Mouse (Mus musculus) cerebral cortex, adult 2 months (tissue): ENCODE data around the gene Dnajc13.

Source experiments
- WGBS: fragments of 180-500 bp; shearing (Covaris S2); methylation state at CpG from one replicate; pipeline ENCODE4 v1.1.7; 2018; 5-methylcytosine and 5-hydroxymethylcytosine counted together

Dnajc13 gene

DNA sequence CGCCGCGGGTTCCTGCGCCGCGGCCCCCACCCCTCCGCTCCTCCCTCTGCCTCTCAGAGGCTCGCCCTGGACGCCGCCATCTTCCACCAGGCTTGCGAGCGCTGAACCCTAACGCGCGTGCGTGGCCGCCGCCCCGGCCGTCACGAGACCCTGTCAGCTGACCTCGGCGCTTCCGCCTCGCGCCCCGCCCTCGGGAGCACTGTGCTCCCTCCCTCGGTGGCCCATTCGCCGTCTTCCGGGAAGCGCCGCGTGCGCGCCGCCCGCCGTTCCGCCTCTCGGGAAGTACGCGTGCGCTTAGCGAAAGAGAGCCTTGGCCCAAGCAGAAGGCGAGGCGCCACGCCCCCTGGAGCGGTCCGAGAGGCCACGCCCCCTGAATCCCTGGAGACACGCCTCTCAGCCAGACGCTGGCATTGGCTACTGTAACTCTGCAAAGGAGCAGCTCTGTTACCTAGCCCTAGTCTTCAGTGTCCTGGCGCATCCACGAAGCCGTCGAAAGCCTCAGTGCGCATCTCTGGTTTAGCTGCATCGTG is at the start of gene Dnajc13:
TSS of gene Dnajc13 (minus strand) at position 108 of the 530 bp plus-strand sequence.
- under 1% methylated on average over 59 of the region's 60 CpGs for WGBS

DNA sequence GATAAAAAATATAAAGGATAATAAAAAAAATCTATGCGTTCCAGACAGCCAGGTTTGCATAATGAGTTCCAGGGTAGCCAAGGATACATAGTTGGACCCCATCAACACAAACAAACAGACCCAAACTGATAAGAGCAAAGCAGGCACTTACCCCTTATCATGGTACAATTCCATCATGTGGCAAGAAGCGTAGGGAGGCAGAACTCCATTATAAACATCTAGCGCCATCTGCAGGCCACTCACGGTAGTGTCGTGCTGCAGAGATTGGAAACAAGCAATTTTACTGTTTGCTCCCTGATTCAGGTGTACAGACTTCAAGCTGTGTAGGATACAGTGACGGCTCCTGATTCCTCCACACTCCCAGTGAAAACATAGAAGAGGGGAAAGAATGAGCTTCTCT is 44.0 kb upstream of the Dnajc13 start:
- 15% methylated on average over 6 of the region's 6 CpGs for WGBS

DNA sequence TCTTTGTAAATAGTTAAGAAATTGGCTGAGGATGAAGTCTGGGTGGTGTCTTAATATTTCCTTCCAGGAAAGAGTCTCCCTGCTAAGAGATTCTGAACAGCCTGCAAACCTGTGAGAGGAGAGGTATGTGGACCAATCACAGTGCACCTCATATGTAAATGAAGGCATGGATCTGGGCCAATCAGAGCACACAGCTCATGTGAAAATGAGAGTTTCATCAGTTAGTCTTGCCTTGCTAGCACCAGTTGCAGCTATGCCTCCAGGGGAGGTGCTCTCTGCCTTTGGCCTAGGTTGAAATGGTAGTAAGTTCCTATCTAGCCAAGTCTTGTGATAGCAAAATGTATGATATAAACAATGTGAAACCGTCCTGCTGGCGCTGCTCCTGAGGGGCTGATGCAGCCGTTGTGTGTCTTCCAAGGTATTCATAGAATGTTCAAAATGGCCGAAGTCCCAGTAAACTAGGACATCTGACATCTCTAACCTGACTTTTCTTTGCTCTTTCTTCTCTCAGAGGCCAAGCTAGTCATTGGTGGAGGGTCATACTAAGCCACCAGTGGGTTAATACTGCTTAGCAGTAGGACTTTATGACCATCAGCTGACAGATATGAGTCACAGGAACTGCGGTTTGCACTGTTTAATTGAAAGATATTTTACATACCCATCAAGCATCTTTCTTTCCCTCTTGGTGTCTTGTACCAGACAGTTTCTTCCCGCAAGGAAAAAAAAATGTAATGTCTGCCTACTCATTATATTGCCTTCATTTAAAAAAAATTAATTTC is 42.8 kb upstream of the Dnajc13 start:
- 85% methylated on average over 6 of the region's 6 CpGs for WGBS

DNA sequence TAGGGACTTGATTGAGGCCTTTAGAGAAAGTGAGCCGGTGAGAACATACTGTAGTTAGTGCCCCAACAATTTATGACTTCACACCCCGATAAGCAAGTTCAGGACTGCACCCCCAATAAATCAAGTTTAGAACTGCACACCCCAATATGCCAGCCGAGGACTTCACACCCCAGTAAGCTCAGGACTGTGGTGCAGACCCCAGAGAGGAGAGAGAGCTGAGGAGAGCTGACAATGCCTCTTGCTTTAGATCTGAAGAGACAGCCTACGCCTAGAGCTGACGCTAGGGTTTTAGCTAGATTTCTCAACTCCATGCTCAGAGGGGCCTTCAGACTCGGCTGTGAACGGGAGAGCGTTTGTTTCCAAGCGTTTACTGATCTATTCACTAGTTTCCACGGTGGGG is 42.1 kb upstream of the Dnajc13 start:
- 83% methylated on average over 10 of the region's 10 CpGs for WGBS

DNA sequence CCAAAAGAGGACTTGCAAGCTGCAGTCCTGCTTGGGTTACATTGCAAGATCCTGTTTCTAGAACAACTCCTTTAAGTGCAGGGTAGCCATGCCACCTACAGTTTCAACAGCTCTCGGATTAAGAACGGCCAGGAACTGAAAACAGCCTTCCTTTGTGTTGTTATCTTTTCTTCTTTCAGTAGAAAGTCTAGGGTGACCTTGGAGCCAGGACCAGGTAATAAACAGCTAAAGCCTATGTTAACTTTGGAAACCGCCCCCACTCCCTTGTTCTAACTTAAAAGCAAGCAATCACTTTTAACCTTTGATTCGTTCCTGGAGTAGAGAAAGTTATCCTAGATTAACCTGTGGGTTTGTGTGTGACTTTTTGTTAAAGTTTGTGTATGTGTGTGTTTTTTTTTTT is 41.6 kb upstream of the Dnajc13 start:
- 82% methylated on average over 4 of the region's 4 CpGs for WGBS

DNA sequence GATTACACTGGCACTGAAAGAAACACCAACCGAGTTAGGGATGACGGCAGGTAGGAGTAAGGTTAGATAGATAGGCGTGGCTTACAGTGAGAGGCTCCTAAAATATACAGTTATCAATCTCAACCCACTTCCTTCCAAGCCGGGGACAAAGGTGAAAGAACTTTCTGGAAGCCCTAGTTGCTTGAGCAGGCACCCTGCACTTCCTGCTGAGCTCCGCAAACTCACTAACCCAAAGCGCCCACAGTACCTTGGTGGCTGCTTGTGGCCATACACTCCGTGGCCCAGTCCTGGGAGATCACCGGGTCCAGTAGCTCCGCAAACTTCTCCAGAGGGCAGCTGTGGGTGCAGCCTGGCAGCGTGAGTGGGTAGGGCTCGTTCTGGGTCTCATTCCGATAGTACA is 37.8 kb upstream of the Dnajc13 start:
- WGBS: 80% methylated on average over 12 of the region's 12 CpGs

DNA sequence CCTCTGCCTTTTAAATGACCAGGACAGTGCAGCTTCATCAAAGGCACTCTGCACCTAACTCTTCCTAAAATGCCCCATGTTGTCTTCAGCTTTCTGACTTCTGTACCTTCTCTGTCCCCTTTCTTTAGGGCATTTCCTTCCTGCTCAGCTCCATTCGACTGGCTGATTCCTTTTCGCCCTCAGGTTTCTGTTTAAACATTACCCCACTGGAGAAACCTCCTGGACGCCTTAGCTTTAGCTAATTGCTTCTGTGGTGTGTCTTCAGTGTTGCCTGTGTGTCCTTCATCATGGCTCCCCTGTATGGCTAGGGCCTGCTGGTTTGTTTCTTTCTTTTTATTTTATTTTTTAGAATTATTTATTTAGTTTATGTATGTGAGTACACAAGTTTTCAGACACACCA is 34.3 kb upstream of the Dnajc13 start:
- WGBS: 85% methylated on average over 3 of the region's 3 CpGs

DNA sequence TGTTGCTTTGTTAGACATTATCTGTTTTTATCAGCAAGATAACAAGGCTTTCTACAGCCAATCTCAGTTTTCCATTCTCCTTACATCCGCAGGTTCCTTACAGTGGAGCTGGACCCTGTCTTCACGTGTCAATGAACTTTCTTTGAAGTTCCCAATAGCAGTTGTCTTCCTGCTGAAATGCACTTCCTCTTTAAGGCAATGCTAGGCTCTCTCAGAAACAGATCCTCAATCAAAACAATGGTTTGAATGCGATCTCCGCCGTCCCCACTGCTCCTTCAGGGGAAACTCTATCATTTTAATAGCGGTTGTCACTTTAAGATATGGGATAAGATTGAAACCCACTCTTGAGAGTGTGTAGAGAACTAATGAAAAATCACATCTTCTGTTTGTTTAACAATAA is 22.2 kb upstream of the Dnajc13 start:
- WGBS: 74% methylated on average over 6 of the region's 6 CpGs

DNA sequence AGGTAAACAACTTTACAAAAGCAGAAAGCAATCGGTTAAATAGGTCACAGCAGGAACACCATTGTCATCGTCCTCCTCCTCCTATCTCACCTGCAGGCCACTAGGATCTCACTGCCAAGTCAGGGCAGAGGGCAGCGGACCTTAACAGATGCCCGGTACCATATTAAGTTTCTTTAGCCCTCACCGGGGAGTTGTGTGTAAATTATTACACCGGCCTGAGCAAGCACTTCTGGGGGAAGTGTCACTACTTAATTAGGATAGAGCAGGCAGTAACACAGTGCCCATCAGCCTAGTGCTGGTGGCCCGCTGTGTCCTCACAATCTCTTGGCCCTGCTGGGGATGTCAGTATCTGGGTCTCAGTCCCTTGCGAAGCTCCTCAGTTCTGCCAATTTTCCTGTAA is 19.8 kb upstream of the Dnajc13 start:
- 62% methylated on average over 8 of the region's 8 CpGs for WGBS

DNA sequence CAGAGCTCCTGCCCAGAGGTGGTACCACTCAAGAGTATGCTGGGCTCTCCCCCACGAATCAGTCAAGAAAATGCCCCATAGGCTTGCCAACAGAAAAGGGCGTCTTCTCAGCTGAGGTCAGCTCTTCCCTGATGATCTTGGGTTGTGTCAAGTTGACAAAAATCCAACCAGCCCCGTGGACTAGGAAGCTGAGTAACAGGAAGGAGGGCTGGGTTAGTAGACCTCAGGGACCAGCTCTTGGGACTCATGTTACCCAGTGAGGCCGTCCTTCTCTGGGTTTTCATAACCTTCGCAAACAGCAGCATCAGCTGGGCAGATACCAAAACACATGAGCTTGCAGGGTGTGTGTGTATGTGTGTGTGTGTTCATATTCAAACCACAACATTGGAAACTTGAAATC is 19.0 kb upstream of the Dnajc13 start:
- 84% methylated on average over 5 of the region's 5 CpGs for WGBS

DNA sequence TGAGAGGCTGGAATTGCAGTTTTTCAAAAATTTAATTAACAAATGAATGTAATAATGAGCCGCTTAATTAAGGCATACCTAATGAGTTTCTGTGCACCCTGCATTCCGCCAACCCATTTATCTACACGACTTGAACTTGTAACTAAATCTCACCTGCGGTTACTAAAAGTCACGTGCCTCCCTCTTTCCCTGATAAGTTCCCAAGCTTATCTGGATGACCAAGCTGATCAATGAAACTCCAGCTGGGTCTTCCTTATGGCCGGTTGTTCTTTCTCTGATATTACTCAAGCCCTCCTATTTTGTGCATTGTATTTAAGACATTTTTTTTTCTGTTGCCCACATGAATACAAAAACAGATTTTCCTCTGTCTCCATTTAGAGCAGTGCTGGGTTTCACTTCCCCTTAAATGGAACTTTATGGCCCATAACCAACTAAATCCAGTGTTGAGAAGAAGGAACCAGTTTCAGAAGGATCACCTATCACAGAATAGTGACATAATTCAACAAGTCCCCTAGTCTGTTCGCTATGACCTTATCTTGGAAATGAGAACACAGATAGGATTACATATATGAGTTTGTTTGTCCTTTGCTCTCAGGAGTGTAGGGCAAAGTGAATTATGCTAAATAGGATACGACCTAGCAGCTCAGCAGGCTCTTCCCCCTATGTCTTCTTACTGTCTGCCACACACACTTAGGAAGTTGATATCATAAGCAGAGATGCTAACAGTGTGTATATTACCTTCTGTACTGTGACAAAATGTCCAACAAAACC is 18.2 kb upstream of the Dnajc13 start:
- WGBS: 78% methylated on average over 8 of the region's 8 CpGs

DNA sequence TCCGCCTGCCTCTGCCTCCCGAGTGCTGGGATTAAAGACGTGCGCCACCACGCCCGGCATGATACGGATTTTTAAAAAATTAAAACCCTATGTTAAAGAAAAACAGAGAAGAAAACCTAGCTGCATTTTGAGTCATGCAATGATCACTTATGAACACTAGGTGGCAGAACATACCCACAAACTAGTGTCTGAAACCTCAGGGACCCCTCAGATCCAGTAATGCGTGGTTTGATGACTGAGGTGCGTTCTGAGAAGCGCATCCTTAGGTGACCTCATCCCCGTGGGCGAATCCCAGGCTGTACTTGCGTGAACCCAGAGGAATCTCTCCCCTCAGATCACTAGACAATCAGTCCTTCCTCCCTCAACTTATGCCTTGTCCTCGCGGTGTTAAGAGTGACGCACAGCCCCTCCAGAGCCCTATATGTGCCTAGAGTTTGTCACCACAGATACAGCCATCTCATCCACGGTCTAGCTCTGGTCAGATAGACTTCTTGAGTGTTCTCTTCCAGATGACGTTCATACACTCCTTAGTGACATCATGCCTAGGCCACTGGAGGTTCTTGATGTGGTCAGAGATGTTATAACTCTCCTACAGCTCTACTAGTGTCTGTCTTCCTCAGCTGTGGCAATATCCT is 14.9 kb upstream of the Dnajc13 start:
- WGBS: 17% methylated on average over 18 of the region's 18 CpGs

DNA sequence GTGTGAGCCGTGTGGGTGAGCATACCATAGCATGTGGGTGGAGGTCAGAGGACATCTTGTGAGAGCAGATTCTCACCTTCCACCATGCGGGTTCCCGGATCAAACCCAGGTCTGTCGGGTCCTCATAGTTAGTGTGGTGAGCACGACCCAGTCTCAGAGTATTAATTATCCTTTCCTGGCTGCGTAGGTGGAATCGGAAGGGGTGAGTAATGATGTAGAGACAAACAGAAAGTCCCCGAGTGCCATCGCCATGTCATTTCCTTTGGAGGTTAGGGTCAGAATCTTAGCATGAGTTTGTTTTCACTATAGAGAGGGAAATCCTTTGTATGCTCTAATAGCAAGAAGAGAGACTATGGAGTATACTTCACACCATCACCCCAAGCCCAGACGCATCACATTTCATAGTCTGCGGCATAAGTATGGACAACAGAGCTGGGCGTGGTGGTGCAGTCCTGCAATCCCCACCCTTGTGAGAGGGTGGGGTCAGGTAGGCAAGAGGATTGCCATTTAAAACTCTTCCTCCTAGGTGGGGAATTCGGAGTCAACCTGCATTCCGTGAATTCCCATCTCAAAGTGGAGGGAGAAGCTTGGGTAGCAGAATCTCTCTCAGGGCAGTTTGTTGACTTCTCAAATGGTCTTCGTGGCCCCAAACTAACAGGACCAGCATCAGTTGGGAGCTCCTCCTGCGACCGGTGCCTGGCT is 12.5 kb upstream of the Dnajc13 start:
- WGBS: 89% methylated on average over 17 of the region's 17 CpGs

DNA sequence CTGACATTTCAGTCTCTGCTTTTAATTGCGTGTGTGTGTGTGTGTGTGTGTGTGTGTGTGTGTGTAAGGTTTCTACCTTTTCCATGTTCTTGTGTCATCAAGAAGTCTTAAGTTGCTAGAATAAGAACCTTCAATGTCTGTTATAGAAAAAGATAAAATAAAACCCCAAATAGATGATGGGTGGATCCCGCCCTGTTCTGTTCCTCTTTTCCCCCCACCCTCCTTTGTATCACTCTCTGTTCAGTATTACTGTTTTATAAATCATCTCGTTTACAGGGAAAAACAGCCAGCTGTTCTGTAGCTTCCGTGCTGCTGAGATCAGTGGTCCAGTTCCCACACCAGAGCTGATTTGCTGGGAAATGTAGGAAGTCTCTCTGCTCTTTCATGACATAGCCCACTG is 9.3 kb upstream of the Dnajc13 start:
- WGBS: 73% methylated on average over 4 of the region's 4 CpGs

DNA sequence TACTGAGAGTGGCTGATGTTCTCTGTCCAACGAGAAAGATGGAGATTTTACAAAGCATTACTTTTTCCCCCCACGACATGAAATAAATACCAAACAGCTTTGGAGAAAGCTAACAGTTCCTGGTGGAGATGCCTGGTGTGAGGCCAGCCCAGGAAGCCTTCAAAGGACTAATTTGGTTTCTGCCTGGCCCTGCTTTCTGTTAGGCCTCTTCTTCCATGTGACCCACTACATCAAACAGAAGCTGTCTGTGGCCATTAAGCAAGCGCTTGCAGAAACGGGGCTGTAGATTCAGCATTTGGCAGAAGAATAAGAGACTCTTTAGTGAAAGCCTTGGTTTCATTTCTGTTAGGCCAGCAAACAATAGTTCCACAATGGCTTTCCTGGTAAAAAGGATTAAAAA is 8.9 kb upstream of the Dnajc13 start:
- WGBS: 55% methylated on average over 4 of the region's 4 CpGs

DNA sequence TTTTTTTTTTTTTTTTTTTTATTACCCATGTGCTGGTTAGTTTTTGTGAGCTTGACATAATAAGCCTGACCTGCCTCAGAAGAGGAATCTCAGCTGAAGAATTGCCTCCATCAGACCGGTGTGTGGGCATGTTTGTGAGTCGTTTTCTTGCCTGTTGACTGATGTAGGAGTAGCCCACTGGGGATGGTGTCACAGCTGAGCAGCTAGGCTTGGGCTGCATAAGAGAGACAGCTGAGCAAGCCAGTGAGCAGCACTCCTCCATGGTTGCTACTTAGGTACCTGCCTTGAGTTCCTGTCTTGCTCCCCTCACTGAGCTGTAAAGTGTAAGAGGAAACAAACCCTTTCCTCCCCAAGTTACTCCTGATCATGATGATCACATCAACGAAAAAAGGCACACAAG is 7.2 kb upstream of the Dnajc13 start:
- 55% methylated on average over 3 of the region's 3 CpGs for WGBS

DNA sequence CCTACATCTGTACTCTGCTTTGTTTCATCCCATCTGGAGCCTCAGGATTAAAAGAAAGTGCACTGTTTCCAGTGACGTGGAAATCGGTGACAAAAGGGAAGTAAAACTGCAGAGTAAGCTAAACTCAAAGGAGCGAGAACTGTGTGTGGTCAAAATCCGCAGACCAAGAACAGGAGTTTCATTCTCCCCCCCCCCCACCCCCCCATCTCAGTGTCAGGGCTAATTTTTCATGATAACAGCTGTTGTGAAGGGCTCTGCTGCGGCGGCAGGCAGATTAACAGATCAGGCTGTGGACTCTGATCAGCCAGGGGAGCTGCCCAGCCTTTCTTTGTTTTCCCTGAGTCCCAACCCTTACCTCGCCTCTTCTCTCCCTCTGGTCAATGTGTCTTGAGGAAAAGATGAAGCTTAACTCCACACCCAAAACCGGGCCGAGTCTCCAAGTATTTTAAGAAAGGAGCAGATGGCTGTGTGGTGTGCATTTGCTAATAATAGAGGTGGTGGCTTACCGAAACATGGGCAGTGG is 6.7 kb upstream of the Dnajc13 start:
- 28% methylated on average over 10 of the region's 10 CpGs for WGBS

DNA sequence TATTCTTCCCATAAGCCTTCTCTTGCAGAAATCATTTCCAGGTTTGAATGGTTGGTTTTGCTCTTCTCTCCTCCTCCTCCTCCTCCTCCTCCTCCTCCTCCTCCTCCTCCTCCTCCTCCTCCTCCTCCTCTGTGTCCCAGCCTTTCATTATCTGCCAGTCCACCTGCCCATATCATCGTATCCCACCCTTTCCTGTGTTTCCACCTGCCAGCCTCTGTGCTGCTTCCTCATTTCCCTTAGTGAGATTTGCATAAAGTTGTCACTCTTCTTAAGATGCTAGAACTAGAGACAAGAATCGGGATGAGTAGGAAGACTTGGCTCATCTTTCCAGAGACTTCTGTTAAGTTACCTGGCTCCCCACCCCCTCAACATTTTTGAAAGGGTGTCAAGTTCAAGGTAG is 1.8 kb upstream of the Dnajc13 start:
- 62% methylated on average over 1 of the region's 2 CpGs for WGBS

DNA sequence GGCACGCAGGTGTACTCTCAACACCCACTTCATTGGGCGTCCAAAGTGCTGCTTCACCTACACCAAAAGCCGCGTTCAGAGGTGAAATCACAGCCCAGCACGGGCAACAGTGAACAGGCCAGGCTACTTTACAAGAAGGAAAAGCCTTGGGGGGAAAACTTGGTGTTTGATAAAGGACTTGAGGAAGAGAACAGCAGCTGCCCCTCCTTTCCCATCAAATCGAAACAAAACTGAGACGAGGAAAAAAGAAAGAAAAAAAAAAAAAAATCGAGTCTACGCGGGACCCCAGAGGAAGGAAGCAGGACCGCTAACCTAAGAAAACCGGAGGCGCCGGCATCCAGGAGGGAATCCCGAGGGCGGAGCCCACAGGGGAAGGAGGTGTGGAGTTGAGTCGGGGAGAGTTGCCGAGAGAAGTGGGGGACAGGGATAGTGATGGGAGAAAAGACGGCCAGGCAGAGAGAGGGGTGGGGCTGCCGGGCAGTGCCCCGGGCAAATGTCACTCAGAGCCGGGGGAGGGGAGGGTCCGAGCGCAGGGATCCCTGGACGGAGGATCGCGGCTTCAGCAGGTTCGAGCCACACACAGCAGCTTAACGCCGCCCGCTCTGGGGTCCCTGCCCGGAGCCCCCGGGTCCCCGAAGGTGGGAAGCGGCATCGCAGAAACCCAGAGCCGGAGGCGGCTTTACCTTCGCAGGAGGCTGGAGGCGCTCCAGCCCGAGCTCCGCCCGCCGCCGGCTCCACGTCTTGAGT is 541 bp downstream of the Dnajc13 start:
- 1% methylated on average over 46 of the region's 46 CpGs for WGBS

DNA sequence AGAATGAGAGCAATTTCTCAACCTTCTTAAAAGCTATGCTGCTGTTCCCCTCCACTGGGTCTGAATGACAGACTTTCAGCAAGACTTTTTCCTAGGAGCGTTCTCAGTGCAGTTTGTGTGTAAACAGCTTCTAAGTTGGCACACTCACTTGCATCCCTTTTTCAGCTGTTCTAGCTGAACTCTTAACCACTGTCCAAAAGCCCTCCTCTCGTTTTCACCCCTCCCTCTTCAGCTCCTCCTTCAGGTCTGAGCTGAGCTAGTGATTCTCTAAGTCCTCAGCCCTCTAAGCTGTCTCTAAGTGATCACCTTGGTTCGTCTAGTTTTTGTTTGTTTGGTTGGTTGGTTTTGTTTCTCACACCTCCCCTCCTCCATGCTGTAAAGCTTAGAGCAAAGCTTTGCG is 2.4 kb downstream of the Dnajc13 start:
- WGBS: 16% methylated on average over 4 of the region's 4 CpGs

DNA sequence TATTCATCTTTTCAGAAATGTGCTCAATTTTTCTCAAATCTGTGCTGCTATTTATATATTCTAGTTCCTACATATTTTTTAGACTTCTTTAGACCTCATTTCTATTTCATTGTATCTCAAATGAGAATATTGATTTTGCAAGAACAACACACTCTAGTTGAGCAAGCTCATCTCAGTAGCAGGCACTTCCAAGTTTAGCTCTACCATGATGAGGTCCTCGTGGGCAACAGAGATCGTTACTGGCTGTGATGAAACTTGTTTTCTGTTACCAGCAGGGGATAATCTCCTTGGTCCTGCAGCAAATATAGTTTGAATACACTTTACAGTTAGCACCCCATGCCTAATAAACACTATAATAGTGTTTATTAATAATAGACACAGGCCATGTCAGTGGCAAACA is 6.6 kb downstream of the Dnajc13 start:
- WGBS: 19% methylated on average over 2 of the region's 2 CpGs
